Mouse (Mus musculus): Measurements from ENCODE around the gene Pfkfb3.

GRCm38 (mm10) chr2:11427596-11427995 lies 126.3 kb downstream of the Pfkfb3 start:
- TF ChIP-seq CTCF (conservative IDR thresholded peaks at IDR 0.05; ENCODE audit: insufficient read depth, insufficient read length, low read depth, low read length) (no peak), POLR2A (IDR thresholded peaks at IDR 0.05; ENCODE audit: low read depth, low read length) (no peak)
